Mouse (Mus musculus) testis, adult 2 months (tissue): ENCODE measurements at regions not wholly inside any gene's neighbourhood (a gene's known extent, or its start where the extent isn't known, plus 50 kb on each side); places are given as distances from the start of the nearest gene placed in this dataset.

Experiments
- CTCF ChIP-seq: fragments of 200-500 bp; IDR thresholded peaks from 2 replicates; pipeline ENCODE4 v1.5.1; 2012; ENCODE audit warnings: low read depth, mild to moderate bottlenecking, inconsistent platforms, low read length, moderate library complexity; ENCODE audit not compliant: control insufficient read depth, insufficient read depth, insufficient replicate concordance
- POLR2A ChIP-seq: fragments of 200-500 bp; IDR thresholded peaks from 2 replicates; pipeline ENCODE4 v1.6.1; 2012; ENCODE audit warnings: low read depth, mild to moderate bottlenecking, inconsistent platforms, low read length, moderate library complexity; ENCODE audit not compliant: control insufficient read depth

- TF ChIP-seq CTCF (no peak), POLR2A (no peak)
These were observed 234.3 kb upstream of the Adamts16 start for GRCm38 (mm10) chr13:71075916-71076315.
